Mouse (Mus musculus): ENCODE measurements around the gene Olfm3. TPM values are rescaled to one million over a fixed set of nuclear protein-coding genes. Genes with fewer than 3 reads are reported as not detected.

The Olfm3 gene
- not detected for total RNA-seq (2021)
- long read RNA-seq, experiment 1: 0 reads
- long read RNA-seq, experiment 2: 0 reads

DNA sequence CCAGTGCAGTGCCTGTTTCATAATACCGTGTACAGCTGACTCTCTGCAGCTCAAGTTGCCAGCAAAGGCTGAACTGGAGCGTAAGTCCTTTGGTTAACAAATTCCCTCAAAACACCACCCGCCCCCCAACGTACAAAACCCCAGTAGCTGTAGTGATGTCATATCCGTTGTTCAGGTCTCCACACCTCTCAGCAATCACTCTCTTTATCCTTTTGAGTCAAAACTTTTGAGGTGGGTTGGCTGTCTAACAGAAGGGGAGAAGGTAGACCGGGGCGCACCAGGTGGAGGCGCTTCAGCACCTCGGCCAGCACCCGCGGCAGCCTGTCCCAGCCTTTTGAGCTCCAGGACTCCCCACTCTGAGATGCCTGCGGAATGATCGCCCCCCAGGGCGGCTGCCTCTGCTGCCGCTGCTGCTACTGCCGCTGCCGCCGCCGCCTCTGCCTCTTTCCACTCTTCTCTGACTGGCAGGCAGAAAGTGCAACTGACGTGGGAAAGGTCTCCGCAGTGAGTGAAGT is at the start of gene Olfm3:
Gene Olfm3 (plus strand): TSS at position 155 of the 515 bp plus-strand sequence.
- intact Hi-C loops (cut with DNase I): no loop called here
- no peak for DNase-seq

DNA sequence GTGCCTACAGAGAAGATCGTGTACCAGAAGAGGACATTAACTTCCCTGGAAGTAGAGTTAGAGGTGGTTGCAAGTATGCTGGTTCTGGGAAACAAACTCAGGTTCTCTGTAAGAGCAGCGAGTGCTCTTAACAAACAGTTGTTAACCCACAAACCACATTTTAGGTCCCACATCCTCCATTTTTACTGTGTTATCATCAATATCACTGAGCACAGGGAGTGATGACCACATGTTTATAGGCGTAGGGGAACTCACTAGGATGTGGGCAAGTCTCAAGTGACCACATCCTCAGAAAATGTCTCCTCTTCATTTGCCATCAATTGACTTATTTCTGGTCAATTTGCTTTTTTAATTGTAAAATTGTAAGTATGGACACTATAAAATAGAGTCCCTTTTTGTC is 14.1 kb upstream of the Olfm3 start:
- intact Hi-C loops (cut with DNase I): no loop called here
- DNase-seq: no peak

DNA sequence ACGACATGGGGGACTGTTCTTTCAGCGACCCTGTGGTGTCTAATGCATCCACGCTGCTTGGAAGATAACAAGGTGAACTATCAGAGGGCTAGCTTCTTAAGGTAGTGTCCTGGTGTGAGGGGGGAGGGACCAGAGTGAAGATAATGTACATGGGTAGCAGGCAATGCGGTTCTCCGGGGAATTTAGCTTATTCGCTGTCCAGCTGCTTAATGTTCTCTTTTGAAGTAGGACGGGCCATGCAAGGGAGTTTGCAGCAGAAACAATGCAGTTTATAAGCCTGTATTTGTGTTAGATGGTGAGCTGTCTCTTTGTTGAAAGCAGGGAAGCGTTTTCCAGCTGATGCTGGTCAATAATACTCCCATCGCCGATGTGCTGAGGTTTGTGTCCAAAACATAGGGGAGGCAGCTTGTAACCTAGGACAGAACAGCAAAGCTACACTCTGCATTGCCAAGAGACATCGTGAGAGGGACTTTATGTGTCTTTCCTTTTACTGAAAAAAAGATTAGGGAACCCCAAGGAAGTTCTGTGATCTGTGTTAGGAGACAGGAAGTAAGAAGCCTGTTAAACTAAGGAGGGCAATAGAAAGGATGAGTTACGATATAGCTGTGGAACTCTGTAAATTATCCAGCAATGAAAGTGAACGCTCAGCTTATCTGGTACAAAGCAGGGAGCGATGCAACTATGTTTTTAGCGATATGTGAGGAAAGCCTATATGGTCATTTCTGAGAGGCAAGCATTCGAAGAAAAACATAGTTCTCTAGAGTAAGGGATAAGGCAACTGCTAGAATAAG is 950 bp downstream of the Olfm3 start:
- no peak for DNase-seq
- intact Hi-C loops (cut with DNase I): no loop called here

DNA sequence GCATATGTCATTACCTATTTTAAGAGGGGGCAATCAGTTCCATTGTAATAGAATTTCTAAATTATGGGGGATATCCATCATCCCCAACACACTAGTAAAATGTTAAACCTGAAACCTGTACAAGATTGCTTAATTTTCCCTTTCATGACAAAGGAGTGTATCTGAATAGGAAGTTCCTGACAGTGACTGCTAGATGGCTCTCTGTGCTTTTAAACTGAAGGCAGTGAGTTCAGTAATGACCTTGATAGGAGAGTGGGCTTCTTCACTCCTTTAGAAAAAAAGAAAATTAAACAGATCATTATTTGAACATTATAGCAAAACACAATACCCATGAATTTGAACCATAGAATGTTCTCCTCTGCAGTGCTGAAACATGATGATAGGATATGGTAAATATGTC is 3.7 kb downstream of the Olfm3 start:
- DNase-seq: no peak
- intact Hi-C loops (cut with DNase I): no loop called here

DNA sequence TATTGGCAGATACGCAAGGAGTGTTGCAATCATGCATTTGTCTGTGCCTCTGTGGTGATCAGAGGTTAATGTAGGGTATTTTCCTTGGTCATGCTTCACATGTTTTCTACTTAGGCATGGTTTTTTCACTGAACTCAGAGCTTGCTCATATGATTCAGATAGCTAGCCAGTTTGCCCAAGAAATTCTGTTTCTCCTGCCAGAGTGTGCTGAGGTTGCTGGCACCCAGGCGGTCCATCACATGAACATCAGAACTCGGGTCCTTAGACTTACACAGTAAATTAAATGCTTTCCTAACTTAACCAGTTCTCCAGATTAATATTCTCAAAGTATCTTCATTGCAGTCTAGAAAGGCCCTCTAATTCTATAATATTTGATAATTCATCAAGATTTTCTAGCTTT is 5.0 kb downstream of the Olfm3 start:
- intact Hi-C loops (cut with DNase I): no loop called here
- DNase-seq: no peak

DNA sequence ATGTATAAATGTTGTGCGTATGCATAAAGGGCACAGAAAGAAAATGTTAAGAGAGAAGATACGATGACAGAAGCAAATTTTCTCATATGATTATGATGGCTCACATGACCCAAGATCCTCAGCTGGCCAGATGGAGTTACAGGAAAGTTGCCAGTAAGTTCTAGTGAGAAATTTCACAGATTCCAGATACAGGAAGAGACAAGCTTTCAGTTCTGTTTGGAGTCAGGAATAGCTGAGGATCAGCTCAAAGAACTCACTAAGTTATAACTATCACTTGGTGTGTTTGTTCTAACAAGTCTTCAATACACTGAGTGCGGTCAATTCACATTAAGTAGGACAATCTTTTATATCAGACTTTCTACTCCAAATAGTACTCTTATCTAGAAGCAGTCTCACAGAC is 16.2 kb downstream of the Olfm3 start:
- intact Hi-C loops (cut with DNase I): no loop called here
- no peak for DNase-seq

DNA sequence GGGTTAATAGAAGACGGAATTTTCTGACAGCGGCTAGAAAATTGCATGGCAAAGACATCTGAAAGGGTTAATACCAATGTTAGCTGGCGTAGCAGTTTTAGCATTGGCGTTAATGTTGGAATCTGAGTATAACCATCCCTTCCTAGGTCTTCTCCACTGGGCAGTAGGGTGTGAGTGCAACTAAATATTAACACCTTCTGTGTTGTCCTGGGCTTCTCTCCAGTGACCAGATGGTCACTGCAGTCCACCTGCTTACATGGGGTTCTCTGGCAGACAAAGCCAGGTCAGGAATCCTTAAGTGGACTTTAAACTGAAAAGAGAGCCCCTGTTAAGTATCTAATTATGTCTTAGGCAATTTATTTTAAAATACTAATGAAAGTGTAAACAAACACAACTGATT is 25.7 kb downstream of the Olfm3 start:
- intact Hi-C loops (cut with DNase I): no loop called here
- DNase-seq: no peak

DNA sequence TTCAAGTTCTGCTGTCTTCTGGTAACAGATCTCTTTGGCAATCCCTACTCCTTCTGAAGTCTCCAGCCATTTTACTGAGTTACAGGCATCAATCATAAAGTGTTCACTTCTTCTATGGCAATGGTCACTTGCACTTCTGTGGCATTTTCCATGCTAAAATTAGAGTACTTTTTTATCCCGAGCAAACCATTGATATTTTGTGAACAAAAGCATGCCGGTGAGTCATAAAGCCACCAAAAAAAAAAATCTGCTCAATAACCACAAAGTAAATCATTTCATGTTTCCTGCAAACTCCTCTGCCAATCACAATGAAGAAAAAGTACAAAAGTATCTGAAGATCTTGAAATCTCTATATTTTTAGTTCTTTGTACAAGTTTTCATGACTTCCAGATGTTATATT is 26.5 kb downstream of the Olfm3 start:
- intact Hi-C loops (cut with DNase I): no loop called here
- DNase-seq: no peak

DNA sequence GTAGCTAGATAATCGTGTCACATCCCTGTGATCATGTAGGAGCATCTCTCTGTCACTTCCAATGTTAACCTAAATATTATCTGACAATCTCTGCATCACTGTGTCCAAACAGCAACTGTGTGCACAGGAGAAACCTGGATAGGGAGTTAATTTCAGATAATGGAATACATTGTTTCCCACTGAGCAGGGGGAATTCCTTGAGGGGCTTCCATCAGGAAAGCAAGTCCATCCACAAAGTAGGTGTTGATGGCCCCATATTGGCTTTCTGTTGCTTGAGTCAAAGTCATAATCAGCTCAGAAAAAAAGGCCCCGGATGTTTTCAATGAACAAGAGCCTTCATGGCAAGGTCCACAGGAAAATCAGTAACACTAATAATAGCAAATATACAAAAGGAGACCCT is 26.9 kb downstream of the Olfm3 start:
- intact Hi-C loops (cut with DNase I): no loop called here
- no peak for DNase-seq

DNA sequence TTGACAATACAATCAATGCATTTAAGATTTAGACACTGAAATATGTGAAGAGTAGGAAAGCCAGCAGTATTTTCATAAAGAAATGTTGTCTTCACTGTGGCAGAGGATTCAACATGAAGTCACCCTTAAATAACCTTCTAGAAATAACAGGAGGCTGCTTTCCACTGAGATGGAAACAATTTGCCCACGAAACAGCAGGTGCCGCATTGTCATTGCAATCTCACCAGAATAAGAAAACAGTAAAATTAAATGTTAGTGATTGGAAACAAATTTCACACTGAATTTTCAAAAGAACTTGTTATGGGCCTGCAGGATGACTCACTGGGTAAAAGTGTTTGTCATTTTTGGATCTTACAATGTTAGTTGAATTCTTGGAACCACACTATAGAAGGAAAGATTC is 29.0 kb downstream of the Olfm3 start:
- intact Hi-C loops (cut with DNase I): no loop called here
- no peak for DNase-seq

DNA sequence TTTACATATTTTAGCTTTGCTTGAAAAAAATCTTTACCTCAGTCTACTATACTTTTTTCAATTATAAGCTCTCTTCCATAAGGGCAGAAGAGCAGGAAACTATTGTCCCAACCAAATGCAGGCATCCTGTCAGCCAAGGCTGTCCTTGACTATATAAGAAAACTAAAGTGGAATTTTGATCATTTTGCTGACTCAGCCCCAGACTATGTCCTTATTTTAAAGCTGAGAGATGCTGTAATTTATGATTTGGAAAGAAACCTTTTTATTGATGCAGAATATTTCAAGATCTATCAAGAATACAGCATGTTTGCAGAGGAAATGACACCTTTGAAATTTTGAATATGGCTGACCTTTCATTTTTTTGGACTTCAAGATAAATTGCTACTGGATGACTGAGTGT is 51.0 kb downstream of the Olfm3 start:
- intact Hi-C loops (cut with DNase I): no loop called here
- DNase-seq: no peak

DNA sequence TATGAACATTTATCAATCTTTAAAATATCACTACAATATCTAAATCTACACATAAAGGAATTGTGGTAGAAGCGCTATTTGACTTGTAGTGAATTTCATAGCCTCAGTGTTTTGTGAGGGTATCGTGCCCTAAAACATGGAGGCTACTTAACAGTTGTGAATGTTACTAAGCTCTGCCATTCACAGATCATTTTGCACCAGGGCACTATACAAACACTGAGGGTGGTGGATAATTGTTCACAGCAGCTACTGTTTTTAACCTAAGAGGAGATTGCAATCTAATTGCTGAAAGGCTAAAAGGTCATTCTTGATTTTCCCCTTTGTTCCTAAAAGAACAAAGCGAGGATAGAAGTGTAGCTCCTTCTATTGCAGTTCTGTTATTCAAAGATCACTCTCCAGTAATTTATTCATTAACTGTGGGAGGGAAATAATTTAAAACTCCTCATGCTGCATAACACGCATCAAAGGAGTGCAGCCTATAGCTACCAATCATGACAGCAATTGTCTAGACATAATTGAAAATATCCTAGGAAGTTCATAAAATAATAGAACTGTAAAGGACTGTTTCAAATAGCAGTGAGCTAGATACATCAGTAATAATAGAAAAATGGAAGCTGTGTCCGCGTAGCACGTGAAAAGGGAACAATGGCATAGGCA is 55.6 kb downstream of the Olfm3 start:
- DNase-seq: no peak
- intact Hi-C loops (cut with DNase I): no loop called here

DNA sequence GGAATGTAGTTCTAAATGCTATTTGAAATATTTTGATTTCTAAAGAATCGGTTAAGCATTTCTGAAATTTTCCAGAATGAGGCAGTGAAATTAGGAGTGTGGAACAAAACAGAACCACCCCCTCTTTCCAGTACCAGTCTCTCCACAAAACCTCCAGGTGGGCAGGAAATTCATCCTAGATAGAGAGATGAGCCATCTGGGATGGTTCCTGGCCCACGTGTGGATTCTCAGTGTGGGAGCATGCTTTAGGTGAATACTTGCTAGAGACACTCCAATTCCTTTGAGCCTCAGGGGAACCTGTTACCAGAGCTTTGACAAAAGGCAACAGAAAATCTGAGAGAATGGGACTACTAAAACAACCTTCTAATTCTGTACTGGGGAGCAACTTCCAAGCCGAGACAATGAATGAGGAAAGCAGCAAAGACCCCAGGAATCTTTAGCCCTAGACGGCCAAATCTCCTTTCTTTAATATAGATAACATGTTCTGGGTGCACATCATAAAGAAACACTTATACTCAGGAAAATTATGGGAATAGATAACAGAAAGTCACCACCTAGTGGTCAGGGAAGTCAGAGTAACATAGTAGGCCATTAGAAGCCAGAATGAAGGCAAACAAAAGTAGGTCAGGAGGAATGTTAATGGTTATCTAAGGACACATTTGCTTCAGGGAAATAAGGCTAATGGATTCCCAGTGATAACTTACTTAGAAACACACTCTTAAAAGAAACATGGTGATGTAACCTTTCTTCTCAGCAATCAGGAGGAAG is 58.6 kb downstream of the Olfm3 start:
- intact Hi-C loops (cut with DNase I): no loop called here
- no peak for DNase-seq

DNA sequence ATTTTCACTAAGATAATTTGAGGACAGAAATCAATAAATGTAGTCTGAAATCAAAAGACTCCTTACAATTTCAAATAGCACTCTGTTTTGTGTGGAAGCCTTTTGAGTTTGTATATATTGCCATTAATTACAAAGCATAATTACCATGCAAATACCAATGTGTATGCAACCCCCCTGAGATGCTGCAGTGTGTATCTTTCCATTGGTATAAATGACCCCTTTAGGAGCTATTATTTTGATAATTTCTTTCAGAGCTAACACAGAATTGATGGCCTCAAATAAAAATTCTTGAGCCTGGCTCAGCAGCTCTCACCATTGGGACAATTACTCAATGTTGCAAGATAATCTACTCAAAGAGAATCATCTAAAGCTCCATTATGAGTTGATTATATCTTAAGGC is 67.3 kb downstream of the Olfm3 start:
- DNase-seq: no peak
- intact Hi-C loops (cut with DNase I): no loop called here

DNA sequence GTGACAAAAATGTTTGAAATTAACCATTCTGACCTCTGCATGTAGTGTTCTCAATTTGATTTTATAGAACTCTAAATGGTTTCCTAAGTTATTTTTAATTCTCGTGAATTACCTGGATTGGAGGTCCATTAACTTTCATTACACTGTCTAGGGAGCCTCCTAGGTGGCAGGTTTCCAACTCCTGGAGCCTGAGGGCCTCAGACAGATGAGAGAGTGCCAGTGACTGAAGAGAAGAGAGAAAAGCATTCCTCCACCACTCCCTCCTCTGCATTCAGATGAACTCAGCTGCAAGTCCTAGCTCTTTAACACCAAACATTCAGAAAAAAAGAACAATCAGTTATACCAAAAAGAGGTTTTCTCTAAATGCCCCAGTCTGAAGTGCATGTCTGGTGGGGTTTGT is 68.6 kb downstream of the Olfm3 start:
- DNase-seq: no peak
- intact Hi-C loops (cut with DNase I): no loop called here

DNA sequence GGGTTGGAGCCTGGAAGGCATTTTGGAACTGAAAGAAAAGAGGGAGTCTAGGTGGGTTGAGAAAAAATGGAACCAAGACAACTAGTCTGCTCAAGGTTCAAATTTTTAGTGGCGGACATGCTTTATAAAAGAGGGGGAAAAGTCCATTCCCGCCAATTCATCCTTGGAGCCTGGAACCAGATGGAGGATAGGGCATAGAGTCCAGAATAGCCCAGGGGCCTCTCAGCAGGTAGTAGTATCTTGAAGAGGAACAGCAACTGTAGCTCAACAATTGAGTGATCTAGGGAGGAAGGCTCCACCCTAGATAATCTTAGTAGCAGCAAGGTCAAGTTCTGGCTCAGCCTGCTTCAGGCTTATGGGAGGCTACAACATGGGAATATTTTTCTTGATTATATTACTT is 87.0 kb downstream of the Olfm3 start:
- intact Hi-C loops (cut with DNase I): no loop called here
- no peak for DNase-seq

DNA sequence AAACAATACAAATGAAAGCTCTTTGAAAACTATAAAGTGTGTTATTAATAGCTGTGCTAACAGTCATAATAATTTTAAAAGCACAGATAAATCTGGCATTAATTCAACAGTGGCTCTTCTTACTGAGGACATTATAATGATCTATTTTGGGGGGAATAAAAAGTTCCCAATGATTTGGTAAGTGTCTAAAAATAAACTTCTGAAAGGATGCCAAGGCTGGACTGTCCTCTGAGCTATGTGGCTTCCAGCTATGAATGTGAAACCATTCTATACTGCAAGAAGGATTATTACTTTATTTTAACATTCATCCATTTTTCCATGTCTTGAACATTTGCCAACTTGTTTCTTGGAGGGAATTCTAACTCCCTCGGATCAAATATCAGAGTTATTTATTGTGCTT is 92.1 kb downstream of the Olfm3 start:
- intact Hi-C loops (cut with DNase I): no loop called here
- DNase-seq: no peak

DNA sequence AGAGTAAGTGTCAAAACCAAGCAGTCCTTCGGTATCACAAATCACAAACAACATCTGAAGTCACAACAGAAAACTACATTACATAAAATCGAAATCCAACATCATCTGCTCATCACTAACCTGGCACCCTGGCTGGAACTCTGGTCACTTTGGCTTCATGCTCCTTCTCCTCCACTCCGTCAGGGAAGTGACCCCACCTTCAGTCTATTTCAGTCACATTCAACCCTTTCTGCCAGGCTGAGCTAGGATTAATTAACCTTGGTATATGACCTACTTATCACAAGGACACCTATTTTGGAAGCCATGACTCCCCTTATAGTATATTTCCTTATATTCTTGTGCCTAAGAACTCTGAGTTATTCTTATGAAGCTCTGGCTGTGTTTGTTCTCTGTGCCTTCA is 123.7 kb downstream of the Olfm3 start:
- intact Hi-C loops (cut with DNase I): no loop called here
- no peak for DNase-seq

DNA sequence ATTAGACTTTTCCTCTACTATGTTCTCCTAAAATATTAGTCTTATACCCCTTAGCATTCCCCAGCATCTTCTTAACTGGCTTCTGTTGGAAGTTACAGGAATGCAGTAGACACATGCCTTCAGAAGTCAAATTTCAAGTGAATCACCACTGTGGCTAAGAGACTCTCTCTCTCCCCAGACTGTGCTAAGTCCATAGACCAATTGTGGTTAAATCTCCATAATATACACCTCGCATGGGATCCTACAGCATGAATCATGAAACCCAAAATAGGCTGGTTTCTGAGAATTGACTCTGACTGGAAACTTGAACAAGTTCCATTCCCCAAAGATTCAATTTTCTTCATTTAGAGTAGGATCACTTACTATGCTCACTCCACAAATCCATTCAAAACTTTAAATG is 124.2 kb downstream of the Olfm3 start:
- intact Hi-C loops (cut with DNase I): no loop called here
- no peak for DNase-seq

DNA sequence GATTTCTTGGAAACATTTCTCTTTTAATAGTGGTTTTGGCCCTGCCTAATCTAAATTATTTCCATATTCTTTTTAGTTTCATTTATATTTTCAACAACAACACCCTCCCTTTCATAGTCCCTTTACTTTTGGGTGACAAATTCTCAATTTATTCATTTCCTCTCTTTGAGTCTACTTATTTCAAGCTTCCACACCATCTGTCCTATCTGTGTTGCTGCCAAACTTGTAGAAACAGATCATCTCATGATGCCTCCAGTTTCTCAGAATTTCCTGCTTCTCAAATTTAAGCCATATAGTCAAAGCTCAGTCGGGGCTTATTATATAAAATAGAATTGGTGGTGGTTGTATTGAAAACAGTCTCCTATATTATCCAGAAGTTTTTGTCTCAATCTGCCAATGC is 124.7 kb downstream of the Olfm3 start:
- DNase-seq: no peak
- intact Hi-C loops (cut with DNase I): no loop called here

DNA sequence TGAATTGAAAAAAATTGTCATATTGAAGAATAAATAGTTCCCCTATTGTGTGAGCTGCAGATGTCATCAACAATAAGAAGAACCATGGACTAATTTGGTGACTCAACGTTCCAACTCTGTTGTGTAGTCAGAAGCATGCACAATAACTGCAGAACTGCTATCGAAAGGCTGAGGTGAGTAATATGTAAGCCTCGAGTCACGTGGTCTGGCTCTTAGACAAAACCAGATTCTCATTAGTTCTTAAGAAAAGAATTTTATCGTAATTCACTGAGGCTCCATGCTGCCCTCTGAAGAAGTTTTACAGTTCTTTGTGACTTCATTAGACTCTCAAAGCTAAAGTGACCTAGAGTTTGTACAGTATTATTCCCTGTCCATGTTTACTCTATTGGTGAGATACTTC is 145.2 kb downstream of the Olfm3 start:
- intact Hi-C loops (cut with DNase I): no loop called here
- no peak for DNase-seq

DNA sequence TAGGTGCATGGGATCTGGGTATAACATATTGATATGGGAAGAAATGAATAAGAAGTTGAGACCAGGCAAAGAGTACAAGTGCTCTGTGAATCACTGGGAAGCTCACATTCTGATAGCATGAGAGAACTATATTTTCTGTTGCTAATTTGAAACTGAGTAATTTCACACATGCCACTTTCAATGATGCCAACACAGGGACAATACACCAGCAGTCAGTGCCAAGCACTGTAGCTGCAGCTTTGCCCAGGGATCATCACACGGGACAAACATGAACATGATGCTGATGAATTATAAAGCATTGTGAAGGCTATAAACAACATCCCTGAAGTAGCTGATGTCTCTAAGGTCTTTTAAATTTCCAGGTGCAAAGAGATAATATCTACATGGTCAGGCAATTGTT is 161.0 kb downstream of the Olfm3 start:
- DNase-seq: no peak
- intact Hi-C loops (cut with DNase I): no loop called here

Measured in gastrocnemius, postnatal 36 days (tissue).